Mouse (Mus musculus): ENCODE data around the gene Spata13.

The Spata13 gene

DNA sequence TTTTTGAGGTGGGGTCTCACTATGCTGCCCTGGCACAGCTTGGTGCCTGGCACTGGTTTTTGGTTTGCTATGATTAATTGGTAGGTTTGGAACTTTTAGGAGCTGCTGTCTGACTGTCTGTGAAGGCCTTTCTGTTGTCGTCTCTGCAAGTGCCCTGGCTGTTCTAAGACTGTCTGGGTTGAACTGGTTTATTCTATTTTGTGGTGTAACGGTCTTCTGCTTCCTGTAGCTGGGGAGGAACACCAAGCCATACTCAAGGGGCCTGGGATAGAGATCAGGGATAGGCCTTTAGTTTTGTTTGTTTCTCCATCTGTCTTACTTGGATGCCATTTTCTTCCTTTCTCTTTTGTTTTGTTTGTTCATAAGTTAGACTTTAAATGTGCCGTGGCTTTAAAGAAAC lies 88.1 kb downstream of the Spata13 start:
- DNase-seq (ENCODE audit: low spot score), result no peak

- DNase-seq (ENCODE audit: low spot score), result no peak
These were observed 92.3 kb downstream of the Spata13 start for GRCm38 (mm10) chr14:60726091-60726490.

DNA sequence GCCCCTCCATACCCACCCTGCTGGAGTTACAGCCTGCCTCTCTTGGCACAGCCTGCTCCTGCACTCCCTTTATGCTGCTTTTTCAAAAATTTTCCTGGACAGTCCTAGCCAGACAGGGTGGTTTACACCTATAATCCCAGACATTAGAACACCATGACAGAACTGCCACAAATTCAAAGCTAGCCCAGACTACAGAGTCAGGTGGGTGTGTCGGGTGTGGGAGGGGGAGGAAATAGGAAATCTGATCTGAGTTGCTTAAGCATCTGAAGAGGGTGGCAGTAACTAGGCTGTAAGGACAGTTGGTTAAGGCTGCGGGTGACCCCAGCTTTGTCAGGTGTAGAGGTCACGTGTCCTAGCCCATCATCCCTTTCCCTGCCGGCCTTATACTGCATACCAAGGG lies 93.3 kb downstream of the Spata13 start:
- no peak for DNase-seq (ENCODE audit: low spot score)

DNA sequence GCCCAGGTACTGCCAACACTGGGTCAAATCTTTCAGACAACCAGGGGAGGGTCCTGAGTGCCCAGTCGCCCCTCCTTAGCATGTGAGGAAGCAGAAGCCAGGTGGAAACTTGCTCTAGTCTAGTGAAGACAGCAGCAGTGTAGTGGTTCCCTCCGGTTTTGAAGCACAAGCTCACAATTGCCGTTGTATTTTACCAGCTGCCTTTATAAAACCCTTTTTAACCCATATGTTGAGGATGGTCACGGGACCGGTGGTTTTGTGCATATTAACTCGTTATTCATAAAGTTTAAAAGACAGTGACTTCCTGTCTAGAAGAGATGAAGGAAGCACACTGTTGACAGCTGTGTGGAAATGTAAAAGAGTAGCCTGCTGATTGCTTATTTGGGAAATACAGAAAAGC lies 98.3 kb downstream of the Spata13 start:
- DNase-seq (ENCODE audit: low spot score), result no peak

- DNase-seq (ENCODE audit: low spot score), result no peak
These were observed 99.0 kb downstream of the Spata13 start for GRCm38 (mm10) chr14:60732787-60733186.

GRCm38 (mm10) chr14:60733706-60734105 lies 99.9 kb downstream of the Spata13 start:
- DNase-seq (ENCODE audit: low spot score), result no peak

DNA sequence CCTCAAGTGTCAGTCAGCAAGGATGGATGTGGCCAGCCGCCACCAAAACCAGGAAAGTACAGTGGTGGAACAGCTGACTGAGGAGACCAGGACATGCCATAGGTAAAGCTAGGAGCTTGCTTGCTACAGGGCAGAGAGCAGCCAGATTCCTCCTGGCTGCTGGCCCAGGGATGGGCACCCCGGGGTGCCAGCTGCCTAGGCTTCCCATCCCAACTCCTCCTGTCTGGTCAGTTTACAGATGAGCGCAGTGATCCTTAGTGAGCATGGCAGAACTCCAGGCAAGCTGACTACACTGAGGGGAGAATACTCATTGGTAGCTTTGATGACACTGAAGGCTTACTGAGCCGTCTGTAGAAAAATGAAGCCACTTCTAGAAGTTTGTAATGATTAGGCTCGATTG lies 101.4 kb downstream of the Spata13 start:
- DNase-seq (ENCODE audit: low spot score), result no peak

DNA sequence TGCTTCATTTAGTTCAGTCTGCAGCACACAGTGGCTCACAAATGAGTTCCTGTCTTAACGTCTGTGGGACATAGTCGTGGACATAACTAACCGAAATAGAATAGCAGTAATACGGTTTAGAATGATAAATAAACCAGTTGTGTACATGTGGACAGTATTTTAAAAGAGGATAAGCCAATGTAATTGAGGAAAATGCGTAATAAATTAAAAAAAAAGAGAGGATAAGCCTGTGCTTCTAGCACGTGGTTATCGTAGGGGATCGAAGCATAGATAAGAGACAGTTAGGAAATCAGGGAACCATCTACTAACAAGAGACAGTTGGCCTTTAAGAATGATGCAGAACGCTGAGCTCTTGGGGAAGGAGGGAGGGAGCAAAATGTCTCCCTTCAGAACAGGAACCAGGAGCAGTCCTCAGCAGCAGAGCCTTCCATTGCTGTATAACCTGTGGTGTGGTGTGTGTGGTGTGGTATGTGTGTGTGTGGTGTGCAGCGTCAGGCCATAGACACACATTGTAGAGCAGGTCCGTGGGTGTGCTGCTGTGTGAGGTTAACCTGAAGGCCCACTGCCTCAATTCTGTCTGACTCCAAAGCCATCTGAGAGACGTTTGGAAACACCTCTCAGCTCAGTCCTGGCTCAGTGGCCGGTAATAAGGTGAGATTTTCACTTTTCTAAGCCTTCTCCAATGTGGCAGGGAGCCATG lies 102.2 kb downstream of the Spata13 start:
- DNase-seq (ENCODE audit: low spot score), result no peak

- DNase-seq (ENCODE audit: low spot score), result no peak
These were observed 102.9 kb downstream of the Spata13 start for GRCm38 (mm10) chr14:60736591-60737192.

GRCm38 (mm10) chr14:60737202-60737611 lies 103.4 kb downstream of the Spata13 start:
- DNase-seq (ENCODE audit: low spot score), result no peak

DNA sequence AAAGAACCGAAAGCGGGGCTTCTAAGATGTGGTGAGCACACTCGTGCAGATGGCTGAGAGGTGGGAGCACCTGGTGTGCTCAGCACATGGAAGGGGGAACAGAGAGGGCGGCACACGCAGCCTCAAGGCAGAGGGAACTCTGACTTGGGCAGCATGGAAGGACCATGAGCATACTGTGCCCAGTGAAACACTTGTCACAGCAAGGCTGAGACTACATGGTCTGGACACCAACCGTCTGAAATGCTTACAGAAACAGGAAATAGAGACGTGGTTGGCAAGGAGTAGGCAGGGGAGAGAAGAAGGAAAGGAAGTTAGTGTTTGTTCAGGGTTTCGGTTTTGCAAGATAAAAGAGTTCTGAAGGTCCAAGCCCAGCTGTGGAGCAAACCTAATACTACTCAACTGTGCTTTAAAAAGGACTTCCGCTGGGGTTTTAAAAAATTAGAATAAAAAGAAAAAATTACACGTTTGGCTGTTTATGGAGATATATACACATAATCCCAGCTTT lies 104.7 kb downstream of the Spata13 start:
- no peak for DNase-seq (ENCODE audit: low spot score)

- no peak for DNase-seq (ENCODE audit: low spot score)
These were observed 105.4 kb downstream of the Spata13 start for GRCm38 (mm10) chr14:60739155-60739554.

DNA sequence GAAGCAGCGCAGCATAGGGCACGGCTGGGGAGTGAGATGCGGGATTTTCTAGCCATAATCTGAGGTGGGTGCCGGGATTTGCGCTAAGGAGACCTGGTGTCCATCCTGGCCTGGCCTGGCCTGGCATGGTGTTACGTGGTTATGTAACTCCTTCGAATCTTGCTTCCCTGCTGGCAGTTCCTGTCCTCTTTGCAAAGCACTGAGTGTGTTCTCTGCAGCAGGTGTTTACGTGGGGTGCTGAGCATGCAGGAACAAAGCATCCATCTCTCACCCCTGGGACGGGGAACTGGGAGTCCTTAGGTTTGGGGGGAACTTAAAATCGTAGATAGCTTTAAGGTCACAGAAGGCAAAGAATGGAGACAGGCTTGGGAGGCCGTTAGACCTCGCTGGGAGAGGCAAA lies 105.8 kb downstream of the Spata13 start:
- DNase-seq (ENCODE audit: low spot score), result no peak

GRCm38 (mm10) chr14:60740507-60740906 lies 106.7 kb downstream of the Spata13 start:
- DNase-seq (ENCODE audit: low spot score), result no peak

DNA sequence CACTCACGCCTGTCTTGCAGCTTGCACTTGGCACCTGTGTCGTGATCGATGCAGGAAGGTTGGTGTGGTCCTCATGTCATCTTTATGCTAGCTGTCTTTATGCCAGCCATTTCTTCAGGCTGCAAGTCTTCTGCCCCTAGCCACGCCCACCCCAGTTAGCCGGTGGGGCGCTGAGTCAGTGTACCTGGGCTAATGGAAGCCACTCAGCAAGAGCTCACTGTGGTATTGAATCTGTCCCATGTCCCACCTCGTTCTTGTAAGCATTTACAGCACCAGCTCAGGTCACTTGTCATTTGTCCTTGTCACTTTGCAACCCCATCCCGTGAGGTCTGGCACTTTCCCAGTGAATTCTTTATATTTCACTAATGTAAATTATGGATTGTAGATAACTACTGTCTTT lies 107.2 kb downstream of the Spata13 start:
- DNase-seq (ENCODE audit: low spot score), result no peak

GRCm38 (mm10) chr14:60741490-60741981 lies 107.7 kb downstream of the Spata13 start:
- DNase-seq (ENCODE audit: low spot score), result no peak

DNA sequence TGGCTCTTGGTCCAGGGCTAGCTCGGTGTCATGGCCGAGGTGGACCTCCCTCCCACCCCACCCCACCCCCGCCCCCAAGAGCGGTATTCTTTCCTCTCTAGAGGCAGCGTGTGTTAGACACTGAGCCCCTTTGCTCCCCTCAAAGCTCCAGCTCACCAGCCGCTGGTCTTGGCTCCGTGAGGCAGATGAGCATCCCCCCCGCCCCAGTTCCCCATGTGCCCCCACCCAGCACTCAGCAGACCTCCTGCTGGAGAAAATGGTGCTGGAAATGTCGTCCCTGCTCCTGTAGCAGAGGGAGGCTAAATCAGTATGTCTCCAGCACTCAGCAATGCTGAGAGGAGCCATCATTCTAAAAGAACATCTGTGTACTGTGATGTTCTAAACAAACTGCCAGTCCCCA lies 109.9 kb downstream of the Spata13 start:
- DNase-seq (ENCODE audit: low spot score), result no peak

GRCm38 (mm10) chr14:60745201-60745600 lies 111.4 kb downstream of the Spata13 start:
- DNase-seq (ENCODE audit: low spot score), result no peak

- no peak for DNase-seq (ENCODE audit: low spot score)
These were observed 112.3 kb downstream of the Spata13 start for GRCm38 (mm10) chr14:60746141-60746540.

DNA sequence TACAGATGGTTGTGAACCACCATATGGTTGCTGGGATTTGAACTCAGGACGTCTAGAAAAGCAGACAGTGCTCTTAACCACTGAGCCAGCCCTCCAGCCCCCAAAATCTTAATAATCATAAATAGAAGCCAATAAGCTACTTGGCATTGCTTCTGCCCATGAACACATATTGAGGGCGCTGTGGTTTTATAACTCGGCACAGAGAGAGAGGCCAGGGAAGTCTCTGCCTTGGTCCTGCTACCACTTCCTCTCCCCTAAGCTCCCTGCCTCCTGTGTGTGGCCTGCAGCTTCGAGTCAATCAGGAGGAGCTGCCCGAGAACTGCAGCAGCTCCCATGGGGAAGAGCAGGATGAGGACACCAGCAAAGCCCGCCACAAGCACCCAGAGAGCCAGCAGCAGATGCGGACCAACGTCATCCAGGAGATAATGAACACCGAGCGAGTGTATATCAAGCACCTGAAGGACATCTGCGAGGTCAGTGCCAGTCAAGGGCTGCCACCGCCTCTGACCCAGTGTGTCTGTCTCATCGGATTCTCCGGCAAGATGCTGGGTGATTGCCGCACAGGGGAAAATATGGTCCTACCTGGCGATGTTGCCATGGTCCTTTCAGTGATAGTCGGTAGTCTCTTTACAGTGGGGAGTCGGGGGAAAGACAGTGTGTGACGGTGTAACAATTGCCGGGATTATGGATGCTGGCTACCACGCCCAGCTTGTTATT lies 113.5 kb downstream of the Spata13 start:
- no peak for DNase-seq (ENCODE audit: low spot score)

- no peak for DNase-seq (ENCODE audit: low spot score)
These were observed 116.1 kb downstream of the Spata13 start for GRCm38 (mm10) chr14:60749880-60750279.

GRCm38 (mm10) chr14:60751581-60751980 lies 117.8 kb downstream of the Spata13 start:
- DNase-seq (ENCODE audit: low spot score), result no peak

All from urinary bladder, postnatal 10 days (tissue).